Mouse (Mus musculus): Measurements from ENCODE around the gene 0610009B22Rik. TPM values are rescaled to one million over a fixed set of nuclear protein-coding genes. Genes with fewer than 3 reads are reported as not detected.

The 0610009B22Rik gene
- polyA plus RNA-seq, 1 experiment from 2014 or later = 105 TPM

- H3K9ac ChIP-seq = no peak overlapping the region
- H3K9me3 ChIP-seq = no peaks in the 10 kb centered on the region
- no peaks in the 10 kb centered on the region for H3K27me3 ChIP-seq (replicated peaks)
- 79% methylated on average over 10 of the region's 10 CpGs for WGBS
- no peak overlapping the region for H3K4me3 ChIP-seq (replicated peaks)
- ATAC-seq = no peak
- H3K36me3 ChIP-seq = no peaks in the 10 kb centered on the region
- H3K4me1 ChIP-seq (replicated peaks) = peaks cover 5% of the 10 kb centered on the region; the same call in 1 of the 2 replicates
- no peak overlapping the region for H3K27ac ChIP-seq
- no peak overlapping the region for H3K4me2 ChIP-seq (replicated peaks)
Measured at GRCm38 (mm10) chr11:51656798-51657521, 31.7 kb downstream of the 0610009B22Rik start.

- ATAC-seq = no peak
- H3K9ac ChIP-seq = no peak overlapping the region
- H3K36me3 ChIP-seq = no peaks in the 10 kb centered on the region
- no peak overlapping the region for H3K4me2 ChIP-seq (replicated peaks)
- H3K4me1 ChIP-seq (replicated peaks) = peaks cover 9% of the 10 kb centered on the region; the same call in 1 of the 2 replicates
- no peak overlapping the region for H3K27ac ChIP-seq
- no peaks in the 10 kb centered on the region for H3K9me3 ChIP-seq
- H3K27me3 ChIP-seq (replicated peaks) = no peaks in the 10 kb centered on the region
- WGBS = 90% methylated on average over 3 of the region's 3 CpGs
- H3K4me3 ChIP-seq (replicated peaks) = no peak overlapping the region
Measured at GRCm38 (mm10) chr11:51654891-51655290, 33.8 kb downstream of the 0610009B22Rik start.

DNA sequence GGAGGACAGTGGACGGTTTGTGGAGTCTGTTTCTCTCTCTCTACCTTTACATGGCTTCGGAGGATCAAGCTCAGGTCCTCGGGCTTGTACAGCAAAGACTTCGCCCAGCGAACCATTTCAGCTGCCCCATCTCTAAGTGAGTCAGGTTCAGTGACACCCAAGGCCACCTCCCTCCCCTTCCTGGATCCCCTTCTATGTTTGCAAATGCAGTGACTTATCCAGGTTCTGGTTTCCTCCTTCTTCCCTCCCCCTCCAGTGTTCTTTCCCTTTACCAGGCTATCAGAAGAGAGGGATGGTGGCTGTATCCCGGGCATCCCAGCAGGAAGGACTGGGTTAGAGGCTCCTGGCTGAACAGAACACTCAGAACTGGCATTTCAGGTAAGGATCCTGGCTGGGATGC, 34.9 kb downstream of the 0610009B22Rik start:
- Histone ChIP-seq H3K27ac (no peak overlapping the region), H3K27me3 (replicated peaks) (no peaks in the 10 kb centered on the region), H3K4me2 (replicated peaks) (no peak overlapping the region), H3K4me3 (replicated peaks) (no peak overlapping the region), H3K36me3 (no peaks in the 10 kb centered on the region), H3K9me3 (no peaks in the 10 kb centered on the region), H3K9ac (no peak overlapping the region), H3K4me1 (replicated peaks) (peaks cover 19% of the 10 kb centered on the region)
- WGBS = 85% methylated on average over 6 of the region's 6 CpGs
- ATAC-seq = no peak

- no peak overlapping the region for H3K4me3 ChIP-seq (replicated peaks)
- H3K36me3 ChIP-seq = no peaks in the 10 kb centered on the region
- ATAC-seq = no peak
- no peak overlapping the region for H3K9ac ChIP-seq
- no peaks in the 10 kb centered on the region for H3K9me3 ChIP-seq
- no peak overlapping the region for H3K27ac ChIP-seq
- WGBS = 91% methylated on average over 4 of the region's 4 CpGs
- H3K4me2 ChIP-seq (replicated peaks) = no peak overlapping the region
- H3K4me1 ChIP-seq (replicated peaks) = peaks cover 18% of the 10 kb centered on the region
- no peaks in the 10 kb centered on the region for H3K27me3 ChIP-seq (replicated peaks)
Measured at GRCm38 (mm10) chr11:51652889-51653418, 35.7 kb downstream of the 0610009B22Rik start.

DNA sequence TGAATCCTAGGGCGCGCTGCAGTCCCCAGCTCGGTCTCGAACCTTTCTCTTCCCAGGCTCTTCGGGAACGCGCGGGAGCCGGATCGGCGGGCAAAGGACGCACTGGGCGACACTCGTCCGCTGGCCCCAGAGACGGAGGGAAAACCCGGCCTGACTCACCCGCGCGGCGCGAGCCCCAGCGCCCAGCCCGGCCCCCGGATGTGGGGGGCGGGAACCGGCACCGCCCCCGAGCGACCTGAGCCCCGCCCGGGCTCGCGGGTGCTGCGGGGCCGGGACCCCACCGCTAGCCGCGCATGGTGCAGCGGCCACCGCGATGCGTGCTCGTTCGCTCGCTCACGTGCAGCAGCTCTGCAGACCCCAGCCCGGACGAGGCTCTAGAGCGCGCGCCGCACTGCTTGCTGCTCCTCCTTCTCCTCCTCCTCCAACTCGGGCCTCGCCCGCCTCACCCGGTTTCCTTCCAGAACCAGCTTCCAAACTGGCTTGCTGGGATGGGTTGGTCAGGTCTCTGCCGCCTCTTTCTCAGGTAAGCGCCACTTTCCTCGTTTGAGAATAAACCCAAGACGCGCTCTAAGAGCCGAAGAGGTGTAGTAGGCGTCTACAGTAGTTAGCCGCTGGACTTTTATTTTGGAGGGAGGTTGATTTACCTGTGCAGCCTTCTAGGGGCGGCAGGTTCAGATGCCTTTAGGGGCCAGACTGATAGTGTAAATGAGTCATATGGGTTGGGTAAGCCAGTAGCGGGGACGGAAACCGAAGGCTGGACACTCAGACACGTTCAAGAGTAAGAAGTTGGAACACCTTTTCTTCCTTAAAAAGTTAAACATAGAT, 37.8 kb downstream of the 0610009B22Rik start, which contains the start of the genes N4bp3 and D930048N14Rik:
TSS of gene N4bp3 (minus strand) at position 152 of the 825 bp plus-strand sequence.
TSS of gene D930048N14Rik (plus strand) at position 264 of the 825 bp plus-strand sequence.
- H3K27me3 ChIP-seq (replicated peaks) = no peaks in the 10 kb centered on the region

GRCm38 (mm10) chr11:51650261-51650660, 38.4 kb downstream of the 0610009B22Rik start:
- Histone ChIP-seq H3K27me3 (replicated peaks) (no peaks in the 10 kb centered on the region), H3K4me3 (replicated peaks) (peak overlapping the region; percentile 78), H3K27ac (peak overlapping the region; percentile 90), H3K4me2 (replicated peaks) (peak overlapping the region; percentile 97), H3K4me1 (replicated peaks) (peaks cover 29% of the 10 kb centered on the region), H3K36me3 (no peaks in the 10 kb centered on the region), H3K9ac (peak overlapping the region; percentile 67), H3K9me3 (no peaks in the 10 kb centered on the region)
- ATAC-seq = peak; percentile 64
- WGBS = 1% methylated on average over 30 of the region's 30 CpGs

More for the DNA sequence above, 37.8 kb downstream of the 0610009B22Rik start, which contains the start of the genes N4bp3 and D930048N14Rik:
- Histone ChIP-seq H3K36me3 (no peaks in the 10 kb centered on the region), H3K9ac (peak within 1 kb of the TSS; percentile 67), H3K4me2 (replicated peaks) (peak within 1 kb of the TSS; percentile 97), H3K4me1 (replicated peaks) (peaks cover 24% of the 10 kb centered on the region), H3K9me3 (no peaks in the 10 kb centered on the region), H3K4me3 (replicated peaks) (peak within 1 kb of the TSS; percentile 78), H3K27ac (peak within 1 kb of the TSS; percentile 90)
- ATAC-seq = peak; percentile 90
- WGBS = under 1% methylated on average over 70 of the region's 70 CpGs

- ATAC-seq = 0 out of 2 replicates have a peak, but pooled peaks have one; percentile 9
- H3K9me3 ChIP-seq = no peaks in the 10 kb centered on the region
- H3K36me3 ChIP-seq = no peaks in the 10 kb centered on the region
- H3K4me3 ChIP-seq (replicated peaks) = peak overlapping the region; percentile 78
- 5% methylated on average over 7 of the region's 7 CpGs for WGBS
- peak overlapping the region; percentile 97 for H3K4me2 ChIP-seq (replicated peaks)
- no peaks in the 10 kb centered on the region for H3K27me3 ChIP-seq (replicated peaks)
- peak overlapping the region; percentile 90 for H3K27ac ChIP-seq
- H3K4me1 ChIP-seq (replicated peaks) = peaks cover 31% of the 10 kb centered on the region
- H3K9ac ChIP-seq = peak overlapping the region; percentile 67
Measured at GRCm38 (mm10) chr11:51649889-51650199, 38.8 kb downstream of the 0610009B22Rik start.

- Histone ChIP-seq H3K36me3 (no peaks in the 10 kb centered on the region), H3K27ac (peak overlapping the region; percentile 90; the same call in 1 of the 2 replicates), H3K9me3 (no peaks in the 10 kb centered on the region), H3K4me1 (replicated peaks) (peaks cover 31% of the 10 kb centered on the region), H3K9ac (peak overlapping the region; percentile 67), H3K27me3 (replicated peaks) (no peaks in the 10 kb centered on the region), H3K4me2 (replicated peaks) (peak overlapping the region; percentile 97), H3K4me3 (replicated peaks) (peak overlapping the region; percentile 78)
- WGBS = 43% methylated on average over 11 of the region's 11 CpGs
- ATAC-seq = no peak
Measured at GRCm38 (mm10) chr11:51649111-51649888, 39.4 kb downstream of the 0610009B22Rik start.

DNA sequence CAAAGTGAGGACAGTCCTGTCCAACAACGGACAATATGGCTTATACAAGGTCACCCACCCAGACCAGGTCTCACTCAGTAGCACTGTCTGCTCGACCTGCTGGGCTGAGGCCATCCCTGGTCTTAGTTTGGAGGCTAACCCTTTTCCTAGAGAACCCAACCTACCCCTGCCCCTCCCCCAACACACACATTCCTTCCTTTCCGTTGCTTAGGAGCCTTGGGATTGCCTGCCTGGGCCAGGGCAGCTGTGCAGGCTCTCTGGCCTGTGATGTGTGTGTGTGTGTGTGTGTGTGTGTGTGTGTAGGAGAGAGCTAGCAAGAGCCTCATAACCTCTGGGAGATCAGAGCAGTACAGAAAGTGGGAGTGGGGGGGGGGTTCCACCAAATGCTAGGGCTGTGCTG, 40.1 kb downstream of the 0610009B22Rik start:
- Histone ChIP-seq H3K9ac (no peak overlapping the region; the same call in 1 of the 2 replicates), H3K27ac (no peak overlapping the region), H3K4me1 (replicated peaks) (peaks cover 34% of the 10 kb centered on the region), H3K36me3 (no peaks in the 10 kb centered on the region), H3K4me2 (replicated peaks) (peak overlapping the region; percentile 97), H3K9me3 (no peaks in the 10 kb centered on the region), H3K4me3 (replicated peaks) (no peak overlapping the region), H3K27me3 (replicated peaks) (no peaks in the 10 kb centered on the region)
- WGBS = 24% methylated on average over 3 of the region's 3 CpGs
- no peak for ATAC-seq

- Histone ChIP-seq H3K4me3 (replicated peaks) (no peak overlapping the region), H3K9me3 (no peaks in the 10 kb centered on the region), H3K27me3 (replicated peaks) (no peaks in the 10 kb centered on the region), H3K4me2 (replicated peaks) (peak overlapping the region; percentile 19; the same call in 1 of the 2 replicates), H3K9ac (no peak overlapping the region), H3K4me1 (replicated peaks) (peaks cover 36% of the 10 kb centered on the region), H3K36me3 (no peaks in the 10 kb centered on the region; the same call in 1 of the 2 replicates), H3K27ac (peak overlapping the region; percentile 51)
- 58% methylated on average over 15 of the region's 15 CpGs for WGBS
- no peak for ATAC-seq
Measured at GRCm38 (mm10) chr11:51646751-51647667, 41.7 kb downstream of the 0610009B22Rik start.

- no peaks in the 10 kb centered on the region for H3K27me3 ChIP-seq (replicated peaks)
- WGBS = 79% methylated on average over 7 of the region's 7 CpGs
- no peak overlapping the region for H3K4me2 ChIP-seq (replicated peaks)
- no peak overlapping the region for H3K9ac ChIP-seq
- H3K27ac ChIP-seq = no peak overlapping the region
- H3K4me3 ChIP-seq (replicated peaks) = no peak overlapping the region
- no peaks in the 10 kb centered on the region; the same call in 1 of the 2 replicates for H3K36me3 ChIP-seq
- no peaks in the 10 kb centered on the region for H3K9me3 ChIP-seq
- H3K4me1 ChIP-seq (replicated peaks) = peaks cover 36% of the 10 kb centered on the region
- ATAC-seq = no peak
Measured at GRCm38 (mm10) chr11:51646245-51646644, 42.4 kb downstream of the 0610009B22Rik start.

Measured in intestine, embryonic 15.5 days (tissue).